Mouse (Mus musculus) c-Kit-positive CD71-negative TER-119-negative erythroid progenitor cells, embryonic 14.5 days (primary cell): ENCODE measurements around the gene Slc4a11.

ENCODE experiments used
- DNase-seq: peaks from one replicate; pipeline ENCODE4 v3.0.0-alpha.2; 2013; ENCODE audit warnings: low read depth

The Slc4a11 gene

GRCm38 (mm10) chr2:130697153-130697810 is at the start of gene Slc4a11:
TSS of gene Slc4a11 (minus strand) at chr2:130697519.
- DNase-seq = peak; percentile 67

- no peak for DNase-seq
Measured at GRCm38 (mm10) chr2:130743576-130743975, 46.3 kb upstream of the Slc4a11 start.

- DNase-seq = no peak
Measured at GRCm38 (mm10) chr2:130740096-130740495, 42.8 kb upstream of the Slc4a11 start.

GRCm38 (mm10) chr2:130738019-130738418 is 40.7 kb upstream of the Slc4a11 start:
- no peak for DNase-seq

- no peak for DNase-seq
Measured at GRCm38 (mm10) chr2:130735281-130735680, 38.0 kb upstream of the Slc4a11 start.

- no peak for DNase-seq
Measured at GRCm38 (mm10) chr2:130733444-130733843, 36.1 kb upstream of the Slc4a11 start.

GRCm38 (mm10) chr2:130731855-130732254 is 34.5 kb upstream of the Slc4a11 start:
- no peak for DNase-seq

- peak; percentile 12 for DNase-seq
Measured at GRCm38 (mm10) chr2:130730746-130731145, 33.4 kb upstream of the Slc4a11 start.

- DNase-seq = no peak
Measured at GRCm38 (mm10) chr2:130728906-130729585, 31.7 kb upstream of the Slc4a11 start.

GRCm38 (mm10) chr2:130727752-130728151 is 30.4 kb upstream of the Slc4a11 start:
- DNase-seq = no peak

- DNase-seq = no peak
Measured at GRCm38 (mm10) chr2:130724369-130724768, 27.1 kb upstream of the Slc4a11 start.

- DNase-seq = no peak
Measured at GRCm38 (mm10) chr2:130717951-130718350, 20.6 kb upstream of the Slc4a11 start.

GRCm38 (mm10) chr2:130707057-130707456 is 9.7 kb upstream of the Slc4a11 start:
- DNase-seq = no peak

- no peak for DNase-seq
Measured at GRCm38 (mm10) chr2:130706602-130707001, 9.3 kb upstream of the Slc4a11 start.

- DNase-seq = no peak
Measured at GRCm38 (mm10) chr2:130705178-130705577, 7.9 kb upstream of the Slc4a11 start.

GRCm38 (mm10) chr2:130704040-130705001 is 7.0 kb upstream of the Slc4a11 start:
- no peak for DNase-seq

GRCm38 (mm10) chr2:130697821-130698266 is 525 bp upstream of the Slc4a11 start:
- DNase-seq = no peak

- no peak for DNase-seq
Measured at GRCm38 (mm10) chr2:130696700-130697152, 593 bp downstream of the Slc4a11 start.

- DNase-seq = no peak
Measured at GRCm38 (mm10) chr2:130693563-130693962, 3.8 kb downstream of the Slc4a11 start.

GRCm38 (mm10) chr2:130689011-130689410 is 8.3 kb downstream of the Slc4a11 start:
- DNase-seq = no peak

- no peak for DNase-seq
Measured at GRCm38 (mm10) chr2:130685426-130685825, 11.9 kb downstream of the Slc4a11 start.

GRCm38 (mm10) chr2:130681531-130681930 is 15.8 kb downstream of the Slc4a11 start:
- no peak for DNase-seq
